Mouse (Mus musculus) brain, embryonic 14.5 days (tissue): Measurements from ENCODE around the gene Mrps21.
"Not testable (repeated sequence)": the region's sequence is repeated elsewhere in the genome, so short reads cannot be mapped to it uniquely, and the experiment has no call there.

Experiments used
- CTCF ChIP-seq: fragments of 200-500 bp; IDR thresholded peaks from 2 replicates; pipeline ENCODE4 v1.5.1; 2012; ENCODE audit warnings: inconsistent platforms, mild to moderate bottlenecking, moderate library complexity, borderline replicate concordance; ENCODE audit not compliant: insufficient read depth, insufficient read length; ENCODE audit errors: extremely low read depth
- POLR2A ChIP-seq: fragments of 200-500 bp; IDR thresholded peaks from 2 replicates; pipeline ENCODE4 v1.6.1; 2012; ENCODE audit warnings: mild to moderate bottlenecking, inconsistent platforms, borderline replicate concordance; ENCODE audit not compliant: poor library complexity, insufficient read depth, insufficient read length, severe bottlenecking; ENCODE audit errors: extremely low read depth

- TF ChIP-seq POLR2A, CTCF: not testable (repeated sequence)
These were observed 49.2 kb upstream of the Mrps21 start for GRCm38 (mm10) chr3:95920532-95920931.
